Mouse (Mus musculus) central nervous system, embryonic 18 days (tissue): ENCODE measurements around the gene Gsdma2. TPM values are rescaled to one million over a fixed set of nuclear protein-coding genes. Genes with fewer than 3 reads are reported as not detected.

Experiments used
- polyA plus RNA-seq: library from polyadenylated mRNA; depleted of rRNA; stranded (reverse); fragments of >200 nt; gene quantifications from 2 replicates; pipeline ENCODE4 v1.2.3, GENCODE M21; 2012; rRNA removed

The Gsdma2 gene
- not detected in 2 replicates for polyA plus RNA-seq

DNA sequence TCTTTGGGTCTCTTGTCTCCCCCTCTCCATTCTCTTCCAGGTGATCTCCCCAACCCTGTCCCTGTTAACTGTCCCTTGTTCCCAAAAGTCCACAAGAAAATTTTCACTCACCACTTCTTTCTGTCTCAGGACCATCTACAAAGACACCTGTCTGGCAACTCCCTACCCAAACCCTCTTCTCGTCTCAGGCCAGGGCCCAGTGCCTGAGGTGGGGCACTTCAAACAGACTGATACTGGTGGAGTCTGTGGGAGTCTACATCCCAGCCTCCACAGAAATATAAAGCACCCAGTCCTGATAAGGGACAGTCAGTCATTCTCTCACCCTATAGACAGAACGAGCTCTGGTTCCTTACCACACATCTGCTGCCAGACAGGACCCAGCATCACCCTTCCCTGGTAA is at the start of gene Gsdma2:
Gene Gsdma2, plus strand, starts transcription at position 301 of the 400 bp plus-strand sequence.

DNA sequence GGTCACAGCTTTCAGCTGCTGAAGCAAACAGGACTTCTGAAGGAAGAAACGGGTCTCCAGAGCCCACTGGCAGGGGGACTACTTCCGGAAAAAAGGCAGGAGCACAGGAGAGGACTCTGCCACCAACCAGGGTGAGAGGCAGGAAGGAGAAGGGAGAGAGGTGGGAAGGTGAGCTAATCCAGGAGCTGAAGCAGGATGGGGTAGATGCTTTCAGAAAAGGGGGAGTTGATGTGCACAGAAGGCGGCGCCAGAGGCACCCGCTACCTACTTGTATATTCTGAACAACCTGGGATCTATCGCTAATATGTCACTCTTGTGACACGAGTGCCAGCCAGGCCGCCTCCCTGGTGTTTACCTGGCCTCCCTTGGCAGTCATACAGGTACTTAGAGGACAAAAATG is 48.6 kb upstream of the Gsdma2 start, which contains the start of gene Lrrc3c:
Gene Lrrc3c, plus strand, starts transcription at position 301 of the 400 bp plus-strand sequence.

DNA sequence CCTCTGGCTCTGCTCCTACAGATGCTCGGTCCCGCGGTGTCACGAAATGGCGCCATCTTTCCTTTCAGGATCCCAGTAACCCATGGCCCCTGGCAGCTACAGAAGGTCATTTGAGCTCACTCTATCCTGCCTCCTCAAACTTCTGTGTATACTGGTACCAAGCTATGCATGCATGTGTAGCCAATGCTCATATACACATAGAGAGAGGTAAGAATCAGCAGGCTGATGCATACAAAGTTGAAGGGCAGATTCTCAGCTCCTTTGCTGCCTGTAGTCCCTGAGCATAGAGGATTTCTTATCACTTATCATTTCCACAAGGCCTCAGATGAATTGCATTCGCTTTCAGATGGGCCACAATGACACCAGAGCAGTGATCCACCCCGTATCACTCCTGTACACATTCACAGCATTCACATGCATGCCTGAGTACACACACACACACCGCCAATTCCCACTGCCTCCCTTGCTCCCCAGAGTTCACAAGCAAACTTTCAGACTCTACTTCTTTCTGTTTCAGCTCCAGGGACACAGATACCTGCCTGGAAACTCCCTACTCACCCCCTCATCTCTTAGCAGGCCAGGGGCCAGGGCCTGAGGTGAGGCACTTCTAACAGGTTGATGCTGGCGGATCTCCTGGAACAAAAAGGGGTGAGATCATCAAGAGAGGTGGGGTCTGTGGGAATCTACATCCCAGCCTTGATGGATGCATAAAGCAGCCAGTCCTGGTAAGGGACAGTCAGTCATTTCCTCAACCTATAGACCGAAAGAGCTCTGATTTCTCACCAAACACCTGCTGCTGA is 20.7 kb upstream of the Gsdma2 start, which contains the start of the genes Gm12355 and Gsdma3:
Gene Gm12355, minus strand, starts transcription at position 51 of the 800 bp plus-strand sequence.
Gene Gsdma3, plus strand, starts transcription at position 750 of the 800 bp plus-strand sequence.

DNA sequence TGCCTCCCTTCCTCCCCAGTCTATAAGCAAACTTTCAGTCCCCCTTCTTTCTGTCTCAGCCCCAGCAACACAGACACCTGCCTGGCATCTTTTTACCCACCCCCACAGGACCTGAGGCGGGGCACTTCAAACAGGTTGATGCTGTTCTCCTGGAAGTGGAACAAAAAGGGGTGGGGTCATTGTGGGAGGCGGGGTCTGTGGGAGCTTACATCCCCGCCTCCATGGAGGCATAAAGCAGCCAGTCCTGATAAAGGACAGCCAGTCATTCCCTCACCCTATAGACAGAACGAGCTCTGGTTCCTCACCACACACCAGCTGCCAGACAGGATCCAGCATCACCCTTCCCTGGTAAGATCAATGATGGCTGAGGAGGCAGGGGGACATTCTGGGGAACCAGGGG is 17.5 kb downstream of the Gsdma2 start, which contains the start of gene Gsdma:
Gene Gsdma, plus strand, starts transcription at position 261 of the 400 bp plus-strand sequence.

DNA sequence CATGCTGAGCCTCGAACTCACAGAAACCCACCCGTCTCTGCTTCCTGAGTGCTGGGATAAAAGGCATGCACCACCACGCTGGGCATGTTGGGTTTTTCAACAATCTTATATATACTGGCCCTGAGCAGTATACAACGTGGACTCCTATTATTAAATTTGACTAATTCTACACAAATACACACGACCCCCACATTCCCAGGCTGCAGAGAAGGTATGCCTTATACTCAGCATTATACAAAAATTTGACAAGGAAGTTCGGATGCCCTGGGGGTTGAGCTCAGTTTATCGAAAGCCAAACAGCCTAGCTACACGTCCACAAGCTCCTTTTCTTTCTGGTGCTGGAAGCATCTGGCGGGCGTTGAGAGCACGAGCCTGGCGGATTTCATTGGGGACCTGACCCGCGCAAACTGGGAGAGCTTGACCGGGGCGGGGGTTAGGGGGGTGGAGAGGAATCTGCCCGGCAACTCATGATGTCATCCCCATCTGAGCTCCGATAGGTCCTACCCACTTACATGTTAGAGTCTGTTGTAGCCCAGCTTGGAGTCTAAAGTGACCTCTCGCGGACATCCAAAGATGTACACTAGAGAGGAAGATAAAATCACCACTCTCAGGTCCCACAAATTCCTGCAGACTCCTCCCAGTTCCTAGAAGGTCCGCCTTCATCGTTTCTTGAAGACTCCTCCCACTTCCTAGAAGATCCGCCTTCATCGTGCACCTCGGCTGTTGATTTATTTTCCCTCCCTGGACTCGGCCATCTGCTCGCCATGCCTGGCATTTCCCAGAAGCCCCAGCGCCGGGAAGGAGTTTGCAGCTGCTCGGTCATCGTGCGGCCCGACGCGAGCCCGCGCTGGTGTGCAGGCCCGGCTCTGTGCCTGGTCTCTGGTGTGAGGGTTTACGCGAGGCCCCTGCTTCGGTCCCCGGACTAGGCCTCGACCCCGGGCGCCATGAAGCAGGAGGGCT is 35.5 kb downstream of the Gsdma2 start, which contains the start of gene Psmd3:
Gene Psmd3, plus strand, starts transcription at position 769 of the 960 bp plus-strand sequence.

DNA sequence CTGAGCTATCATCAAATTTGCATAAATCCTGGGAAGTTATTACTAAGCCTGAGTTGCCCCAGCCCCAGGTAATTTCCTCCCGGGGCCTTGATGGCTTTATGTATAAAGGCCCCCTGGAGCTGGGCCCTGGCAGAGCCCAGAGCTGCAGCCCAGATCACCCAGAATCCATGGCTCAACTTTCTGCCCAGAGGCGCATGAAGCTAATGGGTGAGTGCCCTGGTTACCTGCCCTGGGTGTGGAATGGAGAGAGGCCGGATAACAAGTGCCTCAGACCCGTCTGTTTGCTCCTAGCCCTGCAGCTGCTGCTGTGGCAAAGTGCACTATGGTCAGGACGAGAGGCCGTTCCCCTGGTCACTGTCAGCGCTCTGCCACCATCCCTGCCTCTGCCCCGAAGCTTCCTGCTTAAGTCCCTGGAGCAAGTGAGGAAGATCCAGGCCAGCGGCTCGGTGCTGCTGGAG is 54.7 kb downstream of the Gsdma2 start, which contains the start of gene Csf3:
Gene Csf3, plus strand, starts transcription at position 51 of the 458 bp plus-strand sequence.

Other genes starting within 250 kb of the Gsdma2 start
- 10.6 and 11.1 TPM in 2 replicates for gene Pgap3, start 246.3 kb upstream of the Gsdma2 start, polyA plus RNA-seq
- 4.1 and 4.2 TPM in 2 replicates for gene Erbb2, start 234.3 kb upstream of the Gsdma2 start, polyA plus RNA-seq
- gene Mien1, start 207.8 kb upstream of the Gsdma2 start, polyA plus RNA-seq, result 186 and 206 TPM in 2 replicates
- gene Grb7, start 200.4 kb upstream of the Gsdma2 start, polyA plus RNA-seq, result 1.9 and 2.1 TPM in 2 replicates
- gene Ikzf3, start 100.7 kb upstream of the Gsdma2 start, polyA plus RNA-seq, result 0.08 and 0.10 TPM in 2 replicates
- gene Zpbp2, start 95.7 kb upstream of the Gsdma2 start, polyA plus RNA-seq, result 0.11 and 0.23 TPM in 2 replicates
- 105 and 111 TPM in 2 replicates for gene Ormdl3, start 59.4 kb upstream of the Gsdma2 start, polyA plus RNA-seq
- not detected in 2 replicates for gene Lrrc3c, start 48.5 kb upstream of the Gsdma2 start, polyA plus RNA-seq
- gene Gm12355, start 21.1 kb upstream of the Gsdma2 start, polyA plus RNA-seq, result 0.23 and 0.32 TPM in 2 replicates
- gene Gsdma3, start 20.4 kb upstream of the Gsdma2 start, polyA plus RNA-seq, result not detected in 2 replicates
- 0.01 TPM in 1 of 2 replicates, not detected in the other for gene Gsdma, start 17.6 kb downstream of the Gsdma2 start, polyA plus RNA-seq
- gene Psmd3, start 35.8 kb downstream of the Gsdma2 start, polyA plus RNA-seq, result 177 and 191 TPM in 2 replicates
- not detected in 2 replicates for gene Csf3, start 54.5 kb downstream of the Gsdma2 start, polyA plus RNA-seq
- 119 and 126 TPM in 2 replicates for gene Med24, start 82.7 kb downstream of the Gsdma2 start, polyA plus RNA-seq
- gene Thra, start 93.9 kb downstream of the Gsdma2 start, polyA plus RNA-seq, result 1,068 and 1,110 TPM in 2 replicates
- gene Nr1d1, start 128.6 kb downstream of the Gsdma2 start, polyA plus RNA-seq, result 4.5 and 5.2 TPM in 2 replicates
- gene Msl1, start 148.8 kb downstream of the Gsdma2 start, polyA plus RNA-seq, result 94.0 and 95.7 TPM in 2 replicates
- gene Casc3, start 158.1 kb downstream of the Gsdma2 start, polyA plus RNA-seq, result 51.0 and 55.2 TPM in 2 replicates
- gene Rapgefl1, start 190.0 kb downstream of the Gsdma2 start, polyA plus RNA-seq, result 50.2 and 56.1 TPM in 2 replicates
- 9.4 and 10.4 TPM in 2 replicates for gene Wipf2, start 216.9 kb downstream of the Gsdma2 start, polyA plus RNA-seq